Mouse (Mus musculus) bone marrow, adult 2 months (tissue): ENCODE data around the gene Utp14a.

ENCODE experiments used
- CTCF ChIP-seq: fragments of 200-500 bp; IDR thresholded peaks from 2 replicates; pipeline ENCODE4 v1.5.1; 2011; ENCODE audit warnings: low read length, control low read depth; ENCODE audit not compliant: control insufficient read depth, insufficient read depth
- POLR2A ChIP-seq: fragments of 200-500 bp; IDR thresholded peaks from 2 replicates; pipeline ENCODE4 v1.6.1; 2011; ENCODE audit warnings: low read depth, mild to moderate bottlenecking, control low read depth, low read length, borderline replicate concordance; ENCODE audit not compliant: control insufficient read depth

DNA sequence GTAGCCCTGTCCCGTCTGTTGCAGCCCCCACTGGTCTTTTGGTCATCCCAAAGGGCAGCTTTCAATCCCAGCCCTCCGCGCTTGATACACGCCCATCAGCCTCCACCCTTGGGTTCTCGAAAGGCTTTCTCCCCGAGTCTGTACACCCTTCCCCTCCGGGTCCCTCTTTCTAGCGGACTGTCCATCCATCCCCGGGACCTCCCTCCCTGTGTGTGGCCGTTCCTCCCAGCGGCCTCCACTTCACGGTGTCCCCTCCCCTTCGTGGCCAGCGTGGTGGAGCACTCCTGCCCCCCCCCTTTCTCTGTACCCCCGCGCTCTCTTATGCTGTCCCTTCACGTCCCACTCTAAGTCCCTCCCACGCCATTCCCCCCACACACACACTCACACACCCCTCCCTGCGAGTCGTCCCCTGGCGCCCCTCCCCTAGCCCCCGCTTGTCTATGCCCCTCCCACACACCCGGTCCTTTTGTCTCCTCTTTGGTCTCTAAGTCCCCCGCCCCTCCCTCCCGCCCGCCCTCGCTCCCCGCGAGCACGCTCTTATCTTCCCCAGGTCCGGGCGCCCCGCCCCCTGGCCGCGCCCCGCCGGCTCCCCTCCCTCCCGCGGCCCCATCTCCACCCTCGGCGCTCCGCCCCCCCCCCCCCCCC is 28.5 kb downstream of the Utp14a start:
- no peak for TF ChIP-seq CTCF
- peak; percentile 42; the same call in 1 of the 2 replicates for TF ChIP-seq POLR2A
